Mouse (Mus musculus): ENCODE results near the gene Mob1b. TPM values are rescaled to one million over a fixed set of nuclear protein-coding genes. Genes with fewer than 3 reads are reported as not detected.

Mob1b gene
- polyA plus RNA-seq, 1 experiment from 2014 or later: 32.4 TPM

- H3K4me2 ChIP-seq: no peak overlapping the region
- no peak overlapping the region for H3K4me3 ChIP-seq (ENCODE audit: low read depth, low read length)
- WGBS (ENCODE audit: insufficient replicate concordance): 69% methylated on average over 4 of the region's 4 CpGs
- no peaks in the 10 kb centered on the region for H3K27me3 ChIP-seq (ENCODE audit: control insufficient read depth, insufficient read depth, low read length)
- no peaks in the 10 kb centered on the region for H3K9me3 ChIP-seq (replicated peaks; ENCODE audit: control insufficient read depth, low read length)
- no peak overlapping the region for H3K9ac ChIP-seq (ENCODE audit: low read depth, low read length)
- H3K4me1 ChIP-seq (ENCODE audit: control insufficient read depth, insufficient read depth, low read length): peaks cover 4% of the 10 kb centered on the region; the same call in 1 of the 2 replicates
- no peaks in the 10 kb centered on the region for H3K36me3 ChIP-seq (ENCODE audit: control insufficient read depth, insufficient read depth, low read length)
- no peak for ATAC-seq (replicated peaks; ENCODE audit: insufficient number of reproducible peaks, low FRiP score, low TSS enrichment)
- H3K27ac ChIP-seq (ENCODE audit: low read depth, low read length): no peak overlapping the region
These were observed 85.0 kb downstream of the Mob1b start for GRCm38 (mm10) chr5:88805616-88806015.

GRCm38 (mm10) chr5:88806278-88806677 lies 85.6 kb downstream of the Mob1b start:
- peaks cover 4% of the 10 kb centered on the region; the same call in 1 of the 2 replicates for H3K4me1 ChIP-seq (ENCODE audit: control insufficient read depth, insufficient read depth, low read length)
- no peaks in the 10 kb centered on the region for H3K36me3 ChIP-seq (ENCODE audit: control insufficient read depth, insufficient read depth, low read length)
- no peak overlapping the region for H3K27ac ChIP-seq (ENCODE audit: low read depth, low read length)
- H3K9ac ChIP-seq (ENCODE audit: low read depth, low read length): no peak overlapping the region
- no peaks in the 10 kb centered on the region for H3K27me3 ChIP-seq (ENCODE audit: control insufficient read depth, insufficient read depth, low read length)
- no peak for ATAC-seq (replicated peaks; ENCODE audit: insufficient number of reproducible peaks, low FRiP score, low TSS enrichment)
- no peaks in the 10 kb centered on the region for H3K9me3 ChIP-seq (replicated peaks; ENCODE audit: control insufficient read depth, low read length)
- 9% methylated on average over 5 of the region's 5 CpGs for WGBS (ENCODE audit: insufficient replicate concordance)
- no peak overlapping the region for H3K4me3 ChIP-seq (ENCODE audit: low read depth, low read length)
- H3K4me2 ChIP-seq: no peak overlapping the region

GRCm38 (mm10) chr5:88807342-88807741 lies 86.7 kb downstream of the Mob1b start:
- ATAC-seq (replicated peaks; ENCODE audit: insufficient number of reproducible peaks, low FRiP score, low TSS enrichment): no peak
- Histone ChIP-seq H3K9me3 (replicated peaks; ENCODE audit: control insufficient read depth, low read length) (no peaks in the 10 kb centered on the region), H3K4me2 (peak overlapping the region; percentile 40), H3K27me3 (ENCODE audit: control insufficient read depth, insufficient read depth, low read length) (no peaks in the 10 kb centered on the region), H3K36me3 (ENCODE audit: control insufficient read depth, insufficient read depth, low read length) (no peaks in the 10 kb centered on the region), H3K9ac (ENCODE audit: low read depth, low read length) (no peak overlapping the region), H3K4me3 (ENCODE audit: low read depth, low read length) (no peak overlapping the region), H3K27ac (ENCODE audit: low read depth, low read length) (no peak overlapping the region), H3K4me1 (ENCODE audit: control insufficient read depth, insufficient read depth, low read length) (peaks cover 4% of the 10 kb centered on the region; the same call in 1 of the 2 replicates)
- WGBS (ENCODE audit: insufficient replicate concordance): 30% methylated on average over 9 of the region's 9 CpGs

GRCm38 (mm10) chr5:88813188-88813587 lies 92.5 kb downstream of the Mob1b start:
- WGBS (ENCODE audit: insufficient replicate concordance): 76% methylated on average over 2 of the region's 2 CpGs
- H3K9me3 ChIP-seq (replicated peaks; ENCODE audit: control insufficient read depth, low read length): no peaks in the 10 kb centered on the region
- no peak overlapping the region for H3K4me2 ChIP-seq
- no peak overlapping the region for H3K9ac ChIP-seq (ENCODE audit: low read depth, low read length)
- H3K36me3 ChIP-seq (ENCODE audit: control insufficient read depth, insufficient read depth, low read length): no peaks in the 10 kb centered on the region
- no peaks in the 10 kb centered on the region for H3K4me1 ChIP-seq (ENCODE audit: control insufficient read depth, insufficient read depth, low read length)
- H3K4me3 ChIP-seq (ENCODE audit: low read depth, low read length): no peak overlapping the region
- ATAC-seq (replicated peaks; ENCODE audit: insufficient number of reproducible peaks, low FRiP score, low TSS enrichment): no peak
- H3K27ac ChIP-seq (ENCODE audit: low read depth, low read length): no peak overlapping the region
- H3K27me3 ChIP-seq (ENCODE audit: control insufficient read depth, insufficient read depth, low read length): no peaks in the 10 kb centered on the region

Other genes with a start within 250 kb of the Mob1b start
- not detected in 2 replicates for gene Enam, start 232.9 kb upstream of the Mob1b start, polyA plus RNA-seq (2014; fragmentation: Nextera tagmentation; extraction: Ambion mirVana)
- gene Jchain, start 193.0 kb upstream of the Mob1b start, polyA plus RNA-seq (2014; fragmentation: Nextera tagmentation; extraction: Ambion mirVana): 0.21 TPM in 1 of 2 replicates, not detected in the other
- gene Utp3, start 166.4 kb upstream of the Mob1b start, polyA plus RNA-seq (2014; fragmentation: Nextera tagmentation; extraction: Ambion mirVana): 52.7 and 55.6 TPM in 2 replicates
- 13.0 and 15.0 TPM in 2 replicates for gene Rufy3, start 155.8 kb upstream of the Mob1b start, polyA plus RNA-seq (2014; fragmentation: Nextera tagmentation; extraction: Ambion mirVana)
- gene Grsf1, start 44.7 kb upstream of the Mob1b start, polyA plus RNA-seq (2014; fragmentation: Nextera tagmentation; extraction: Ambion mirVana): 72.7 and 77.2 TPM in 2 replicates
- 54.0 and 54.7 TPM in 2 replicates for gene Dck, start 44.1 kb downstream of the Mob1b start, polyA plus RNA-seq (2014; fragmentation: Nextera tagmentation; extraction: Ambion mirVana)
- gene Slc4a4, start 166.0 kb downstream of the Mob1b start, polyA plus RNA-seq (2014; fragmentation: Nextera tagmentation; extraction: Ambion mirVana): 2.9 and 3.4 TPM in 2 replicates

Data from heart, embryonic 11.5 days (tissue).